Mouse (Mus musculus) kidney, adult 8-10 months (tissue): ENCODE results near the gene Ly6g6e.
"Not testable (repeated sequence)": the region's sequence is repeated elsewhere in the genome, so short reads cannot be mapped to it uniquely, and the experiment has no call there.

Experiments
- DNase-seq, 2 experiments: peaks; one replicate each; pipeline ENCODE4 v3.0.0; 2022

The Ly6g6e gene

GRCm38 (mm10) chr17:35104079-35104478, 27.4 kb downstream of the Ly6g6e start:
- DNase-seq, result no peak

- no peak for DNase-seq
Measured at GRCm38 (mm10) chr17:35104754-35105153, 28.1 kb downstream of the Ly6g6e start.

GRCm38 (mm10) chr17:35105740-35106389, 29.2 kb downstream of the Ly6g6e start:
- peak in 1 of 2 experiments; percentile 45 for DNase-seq

GRCm38 (mm10) chr17:35106522-35106921, 29.8 kb downstream of the Ly6g6e start:
- DNase-seq, result no peak

GRCm38 (mm10) chr17:35108097-35108496, 31.4 kb downstream of the Ly6g6e start, which contains the start of gene Ly6g5c:
Ly6g5c (plus strand) TSS chr17:35108279.
- no peak for DNase-seq

- DNase-seq, result no peak
Measured at GRCm38 (mm10) chr17:35111774-35112173, 35.1 kb downstream of the Ly6g6e start.

- no peak for DNase-seq
Measured at GRCm38 (mm10) chr17:35115046-35116019, 38.6 kb downstream of the Ly6g6e start, which contains the start of gene Ly6g5b. Ly6g5b (minus strand) TSS chr17:35115428.

GRCm38 (mm10) chr17:35120745-35121142, 44.0 kb downstream of the Ly6g6e start:
- DNase-seq, result peak; percentile 49 to 58

GRCm38 (mm10) chr17:35121143-35121799, 44.6 kb downstream of the Ly6g6e start, which contains the start of gene Gpank1:
Gpank1 (plus strand) TSS chr17:35121455.
- peak; percentile 98 to 99 for DNase-seq

GRCm38 (mm10) chr17:35121871-35122303, 45.2 kb downstream of the Ly6g6e start, which contains the start of gene Csnk2b:
Csnk2b (minus strand) TSS chr17:35122053.
- DNase-seq, result peak; percentile 44 to 51

- DNase-seq, result not testable (repeated sequence)
Measured at GRCm38 (mm10) chr17:35123287-35123686, 46.6 kb downstream of the Ly6g6e start.

GRCm38 (mm10) chr17:35124261-35124896, 47.7 kb downstream of the Ly6g6e start:
- DNase-seq, result not testable (repeated sequence)

GRCm38 (mm10) chr17:35125081-35125480, 48.4 kb downstream of the Ly6g6e start:
- DNase-seq, result no peak

GRCm38 (mm10) chr17:35125578-35125977, 48.9 kb downstream of the Ly6g6e start:
- DNase-seq, result no peak

GRCm38 (mm10) chr17:35126206-35126611, 49.5 kb downstream of the Ly6g6e start, which contains the start of gene D17H6S53E:
D17H6S53E (plus strand) TSS chr17:35126373.
- peak; percentile 66 to 69 for DNase-seq

GRCm38 (mm10) chr17:35127017-35127416, 50.3 kb downstream of the Ly6g6e start:
- DNase-seq, result no peak
